Mouse (Mus musculus) MEL (cell line): Measurements from ENCODE around the gene Casc3. TPM values are rescaled to one million over a fixed set of nuclear protein-coding genes. Genes with fewer than 3 reads are reported as not detected.

Source experiments
- DNase-seq: peaks from one replicate; pipeline ENCODE4 v3.0.0; 2011; ENCODE audit warnings: low read depth, low spot score
- H3K27ac ChIP-seq: 2 replicates; pipeline ENCODE4 v1.5.1; 2012; ENCODE audit warnings: low read depth, mild to moderate bottlenecking, control low read depth, low read length, moderate library complexity; ENCODE audit not compliant: control insufficient read depth
- H3K27me3 ChIP-seq, 2 experiments: fragments of 150-350 bp in 1 of 2; sonication (generic) in 1 of 2; 2 replicates each; pipeline ENCODE4 v1.6.1; 2012; ENCODE audit warnings: low read length in 2 of 2, mild to moderate bottlenecking in 2 of 2, improper control_type of control experiment in 1 of 2, moderate library complexity in 1 of 2; ENCODE audit not compliant: insufficient read depth in 2 of 2, control insufficient read depth in 1 of 2
- H3K36me3 ChIP-seq, 2 experiments: 2 replicates each; pipeline ENCODE4 v1.6.1; 2012 to 2014; ENCODE audit warnings: low read length in 2 of 2, improper control_type of control experiment in 1 of 2, inconsistent platforms in 1 of 2, mild to moderate bottlenecking in 1 of 2; ENCODE audit not compliant: insufficient read depth in 2 of 2, control insufficient read depth in 1 of 2
- H3K4me1 ChIP-seq, 2 experiments: fragments of 150-350 bp in 1 of 2; sonication (generic) in 1 of 2; 2 replicates each; pipeline ENCODE4 v1.6.1; 2012; ENCODE audit warnings: low read length in 2 of 2, improper control_type of control experiment in 1 of 2, mild to moderate bottlenecking in 1 of 2; ENCODE audit not compliant: insufficient read depth in 2 of 2, control insufficient read depth in 1 of 2
- H3K4me3 ChIP-seq, 2 experiments: fragments of 150-350 bp in 1 of 2; sonication (generic) in 1 of 2; 2 replicates each; pipeline ENCODE4 v1.5.1; 2012; ENCODE audit warnings: low read depth in 2 of 2, low read length in 2 of 2, mild to moderate bottlenecking in 2 of 2, moderate library complexity in 2 of 2, control low read depth in 1 of 2, improper control_type of control experiment in 1 of 2; ENCODE audit not compliant: control insufficient read depth in 1 of 2, insufficient read depth in 1 of 2
- H3K79me2 ChIP-seq: 2 replicates; pipeline ENCODE4 v1.6.1; 2012; ENCODE audit warnings: mild to moderate bottlenecking, low read length, moderate library complexity; ENCODE audit not compliant: control insufficient read depth, poor library complexity, insufficient read depth
- H3K9ac ChIP-seq: 2 replicates; pipeline ENCODE4 v1.6.1; 2012; ENCODE audit warnings: low read depth, mild to moderate bottlenecking, control low read depth, low read length, moderate library complexity; ENCODE audit not compliant: control insufficient read depth, poor library complexity, severe bottlenecking
- H3K9me3 ChIP-seq: fragments of 150-350 bp; sonication (generic); replicated peaks from 2 replicates; pipeline ENCODE4 v1.6.1; 2012; ENCODE audit warnings: mild to moderate bottlenecking, low read length, improper control_type of control experiment, moderate library complexity; ENCODE audit not compliant: insufficient read depth
- BHLHE40 ChIP-seq: IDR thresholded peaks from 2 replicates; pipeline ENCODE4 v1.6.1; 2012; ENCODE audit warnings: low read depth, mild to moderate bottlenecking, inconsistent platforms, low read length, improper control_type of control experiment, borderline replicate concordance
- CHD1 ChIP-seq: IDR thresholded peaks from 2 replicates; pipeline ENCODE4 v1.6.1; 2012; ENCODE audit warnings: low read depth, mild to moderate bottlenecking, inconsistent platforms, low read length, improper control_type of control experiment
- CTCF ChIP-seq, 3 experiments: IDR thresholded peaks in 2 of 3; conservative IDR thresholded peaks in 1 of 3; 2 replicates each; pipeline ENCODE4 v1.5.1; 2011 to 2012; ENCODE audit warnings: low read length in 3 of 3, low read depth in 2 of 3, mild to moderate bottlenecking in 2 of 3, improper control_type of control experiment in 1 of 3, inconsistent platforms in 1 of 3, mixed read lengths in 1 of 3, moderate library complexity in 1 of 3; ENCODE audit not compliant: control insufficient read depth in 1 of 3, insufficient read depth in 1 of 3, poor library complexity in 1 of 3, severe bottlenecking in 1 of 3
- E2F4 ChIP-seq: IDR thresholded peaks from 2 replicates; pipeline ENCODE4 v1.6.1; 2011; ENCODE audit warnings: low read depth, low read length, improper control_type of control experiment, borderline replicate concordance
- ELF1 ChIP-seq: IDR thresholded peaks from 2 replicates; pipeline ENCODE4 v1.6.1; 2014; ENCODE audit warnings: low read depth, mild to moderate bottlenecking, inconsistent platforms, low read length, improper control_type of control experiment, moderate library complexity
- ETS1 ChIP-seq: IDR thresholded peaks from 2 replicates; pipeline ENCODE4 v1.6.1; 2012; ENCODE audit warnings: low read depth, mild to moderate bottlenecking, inconsistent platforms, low read length, improper control_type of control experiment, moderate library complexity
- GABPA ChIP-seq: IDR thresholded peaks from 2 replicates; pipeline ENCODE4 v1.6.1; 2012; ENCODE audit warnings: low read depth, mild to moderate bottlenecking, inconsistent platforms, low read length, improper control_type of control experiment, moderate library complexity
- GATA1 ChIP-seq: IDR thresholded peaks from 2 replicates; pipeline ENCODE4 v1.6.1; 2011; ENCODE audit warnings: low read depth, low read length, improper control_type of control experiment
- HCFC1 ChIP-seq: IDR thresholded peaks from 2 replicates; pipeline ENCODE4 v1.6.1; 2012; ENCODE audit warnings: low read depth, mild to moderate bottlenecking, inconsistent platforms, low read length, improper control_type of control experiment, moderate library complexity
- JUND ChIP-seq: IDR thresholded peaks from 2 replicates; pipeline ENCODE4 v1.6.1; 2011; ENCODE audit warnings: low read depth, mild to moderate bottlenecking, improper control_type of control experiment, low read length
- MAFK ChIP-seq: IDR thresholded peaks from 2 replicates; pipeline ENCODE4 v1.6.1; 2011; ENCODE audit warnings: low read depth, mild to moderate bottlenecking, low read length, improper control_type of control experiment, borderline replicate concordance
- MAX ChIP-seq: IDR thresholded peaks from 2 replicates; pipeline ENCODE4 v1.6.1; 2011; ENCODE audit warnings: low read length, improper control_type of control experiment
- MAZ ChIP-seq: IDR thresholded peaks from 2 replicates; pipeline ENCODE4 v1.6.1; 2012; ENCODE audit warnings: low read depth, mild to moderate bottlenecking, inconsistent platforms, low read length, improper control_type of control experiment
- MXI1 ChIP-seq: IDR thresholded peaks from 2 replicates; pipeline ENCODE4 v1.6.1; 2011; ENCODE audit warnings: mild to moderate bottlenecking, low read depth, low read length, improper control_type of control experiment
- MYB ChIP-seq: IDR thresholded peaks from 2 replicates; pipeline ENCODE4 v1.6.1; 2011; ENCODE audit warnings: mild to moderate bottlenecking, low read depth, low read length, improper control_type of control experiment
- MYC ChIP-seq: IDR thresholded peaks from 2 replicates; pipeline ENCODE4 v1.6.1; 2011; ENCODE audit warnings: low read depth, mild to moderate bottlenecking, low read length, improper control_type of control experiment, moderate library complexity
- NELFE ChIP-seq: IDR thresholded peaks from 2 replicates; pipeline ENCODE4 v1.6.1; 2011; ENCODE audit warnings: low read depth, low read length, improper control_type of control experiment
- NRF1 ChIP-seq: IDR thresholded peaks from 2 replicates; pipeline ENCODE4 v1.6.1; 2014; ENCODE audit warnings: low read depth, mild to moderate bottlenecking, inconsistent platforms, low read length, improper control_type of control experiment, moderate library complexity; ENCODE audit not compliant: poor library complexity, insufficient read depth, severe bottlenecking
- POLR2A ChIP-seq, 2 experiments: IDR thresholded peaks; 2 replicates each; pipeline ENCODE4 v1.6.1; 2011 to 2012; ENCODE audit warnings: low read length in 2 of 2, mild to moderate bottlenecking in 2 of 2, control low read depth in 1 of 2, improper control_type of control experiment in 1 of 2, low read depth in 1 of 2, moderate library complexity in 1 of 2; ENCODE audit not compliant: control insufficient read depth in 1 of 2, insufficient read depth in 1 of 2, poor library complexity in 1 of 2
- POLR2AphosphoS2 ChIP-seq: IDR thresholded peaks from 2 replicates; pipeline ENCODE4 v1.6.1; 2011; ENCODE audit warnings: low read length, improper control_type of control experiment
- POLR2AphosphoS5 ChIP-seq: IDR thresholded peaks from 2 replicates; pipeline ENCODE4 v1.6.1; 2012; ENCODE audit warnings: low read depth, borderline replicate concordance, mild to moderate bottlenecking, inconsistent platforms, low read length, moderate library complexity, mixed read lengths
- RAD21 ChIP-seq: IDR thresholded peaks from 2 replicates; pipeline ENCODE4 v1.6.1; 2011; ENCODE audit warnings: mild to moderate bottlenecking, low read depth, low read length, improper control_type of control experiment
- RCOR1 ChIP-seq: IDR thresholded peaks from 2 replicates; pipeline ENCODE4 v1.6.1; 2012; ENCODE audit warnings: low read depth, mild to moderate bottlenecking, inconsistent platforms, low read length, improper control_type of control experiment
- SMC3 ChIP-seq: IDR thresholded peaks from 2 replicates; pipeline ENCODE4 v1.6.1; 2011; ENCODE audit warnings: low read depth, low read length, improper control_type of control experiment
- TAL1 ChIP-seq: IDR thresholded peaks from 2 replicates; pipeline ENCODE4 v1.6.1; 2012; ENCODE audit warnings: mild to moderate bottlenecking, inconsistent platforms, low read length, moderate library complexity, mixed read lengths
- TBP ChIP-seq: IDR thresholded peaks from 2 replicates; pipeline ENCODE4 v1.8.0; 2011; ENCODE audit warnings: low read depth, low read length, improper control_type of control experiment
- TCF12 ChIP-seq: IDR thresholded peaks from 2 replicates; pipeline ENCODE4 v1.6.1; 2014; ENCODE audit warnings: low read depth, mild to moderate bottlenecking, inconsistent platforms, low read length, improper control_type of control experiment, moderate library complexity
- UBTF ChIP-seq: IDR thresholded peaks from 2 replicates; pipeline ENCODE4 v1.6.1; 2012; ENCODE audit warnings: low read depth, mild to moderate bottlenecking, inconsistent platforms, low read length, improper control_type of control experiment, moderate library complexity, borderline replicate concordance; ENCODE audit not compliant: insufficient read depth
- USF1 ChIP-seq: IDR thresholded peaks from 2 replicates; pipeline ENCODE4 v1.6.1; 2014; ENCODE audit warnings: low read depth, mild to moderate bottlenecking, inconsistent platforms, low read length, improper control_type of control experiment, moderate library complexity
- USF2 ChIP-seq, 2 experiments: IDR thresholded peaks; 2 replicates each; pipeline ENCODE4 v1.6.1; 2011 to 2012; ENCODE audit warnings: improper control_type of control experiment in 2 of 2, low read length in 2 of 2, borderline replicate concordance in 1 of 2, inconsistent platforms in 1 of 2, low read depth in 1 of 2, mild to moderate bottlenecking in 1 of 2; ENCODE audit not compliant: insufficient read depth in 1 of 2
- ZC3H11A ChIP-seq: IDR thresholded peaks from 2 replicates; pipeline ENCODE4 v1.6.1; 2012; ENCODE audit warnings: low read depth, mild to moderate bottlenecking, inconsistent platforms, low read length, improper control_type of control experiment
- ZKSCAN1 ChIP-seq: IDR thresholded peaks from 2 replicates; pipeline ENCODE4 v1.6.1; 2012; ENCODE audit warnings: low read depth, mild to moderate bottlenecking, inconsistent platforms, low read length, improper control_type of control experiment, moderate library complexity
- ZMIZ1 ChIP-seq: IDR thresholded peaks from 2 replicates; pipeline ENCODE4 v1.6.1; 2012; ENCODE audit warnings: low read depth, mild to moderate bottlenecking, inconsistent platforms, low read length, improper control_type of control experiment, moderate library complexity
- ZNF384 ChIP-seq: IDR thresholded peaks from 2 replicates; pipeline ENCODE4 v1.6.1; 2012; ENCODE audit warnings: low read depth, mild to moderate bottlenecking, inconsistent platforms, low read length, improper control_type of control experiment
- polyA plus RNA-seq, 2 experiments: library from polyadenylated mRNA; stranded (reverse) in 1 of 2; unstranded in 1 of 2; fragments of >175 nt in 1 of 2; fragments of >200 nt in 1 of 2; gene quantifications; 2 replicates each; pipeline versions ENCODE4 v1.2.1 to v1.2.4; 2012; ENCODE audit warnings: low replicate concordance in 2 of 2, low read depth in 1 of 2; ENCODE audit not compliant: insufficient read length in 2 of 2, insufficient read depth in 1 of 2, missing spikeins in 1 of 2
- total RNA-seq: library from RNA; depleted of rRNA; stranded (reverse); fragments of 300-350 nt; gene quantifications from 2 replicates; pipeline ENCODE4 v1.2.3, GENCODE M21; 2012

Casc3 gene
- total and polyA plus RNA-seq, 3 experiments = 18.2 to 61.0 (median 58.6) TPM

GRCm38 (mm10) chr11:98789824-98790223 lies 14.9 kb upstream of the Casc3 start (continued):
- TF ChIP-seq CHD1 (no peak), CTCF (IDR thresholded peaks at IDR 0.05 in 2 of 3, conservative IDR thresholded peaks at IDR 0.05 in 1 of 3; ENCODE audit: control insufficient read depth in 1 of 3, insufficient read depth in 1 of 3, low read depth in 2 of 3, low read length in 3 of 3, poor library complexity in 1 of 3, severe bottlenecking in 1 of 3) (no peak)
- TF ChIP-seq, all 39 proteins: peak for 5

GRCm38 (mm10) chr11:98790631-98791205 lies 14.0 kb upstream of the Casc3 start:
- TF ChIP-seq E2F4 (no peak), ELF1 (no peak), ZNF384 (no peak), RAD21 (no peak), RCOR1 (no peak), UBTF (no peak), TAL1 (no peak), POLR2AphosphoS5 (no peak), NELFE (no peak), HCFC1 (no peak), TCF12 (no peak), USF2 (IDR thresholded peaks at IDR 0.05; ENCODE audit: borderline replicate concordance in 1 of 2, insufficient read depth in 1 of 2, low read depth in 1 of 2, low read length in 2 of 2) (no peak), JUND (no peak), CHD1 (no peak), ZKSCAN1 (no peak), TBP (no peak), MYC (no peak), BHLHE40 (peak; percentile 84; the same call in 1 of the 2 replicates), GABPA (no peak), POLR2AphosphoS2 (no peak), MXI1 (no peak; the same call in 1 of the 2 replicates), MYB (no peak), NRF1 (no peak), MAX (0 out of 2 replicates have a peak, but pooled peaks have one; percentile 13), USF1 (no peak), ZC3H11A (no peak; the same call in 1 of the 2 replicates), POLR2A (IDR thresholded peaks at IDR 0.05; ENCODE audit: control insufficient read depth in 1 of 2, insufficient read depth in 1 of 2, low read depth in 1 of 2, low read length in 2 of 2, poor library complexity in 1 of 2) (no peak), MAFK (peak; percentile 27; the same call in 1 of the 2 replicates), ETS1 (no peak), GATA1 (no peak), ZMIZ1 (no peak), MAZ (peak; percentile 26; the same call in 1 of the 2 replicates), SMC3 (no peak)
- Histone ChIP-seq H3K4me3 (no peak overlapping the region), H3K79me2 (peaks cover 18% of the 10 kb centered on the region), H3K27ac (peak overlapping the region; percentile 87), H3K9me3 (no peaks in the 10 kb centered on the region), H3K4me1 (peaks cover 18 to 49% of the 10 kb centered on the region in 2 experiments), H3K27me3 (no peaks in the 10 kb centered on the region), H3K9ac (peak overlapping the region; percentile 8; the same call in 1 of the 2 replicates), H3K36me3 (peaks cover 0 to 53% of the 10 kb centered on the region in 2 experiments; a peak in 2 of 4 replicates)
- DNase-seq = peak; percentile 56
